Mouse (Mus musculus) mesoderm, embryonic 11.5 days (tissue): ENCODE results near the gene Gpatch2.

ENCODE experiments used
- DNase-seq: peaks from one replicate; pipeline ENCODE4 v3.0.0-alpha.2; 2012; ENCODE audit warnings: low read depth, low spot score

Gpatch2 gene

DNA sequence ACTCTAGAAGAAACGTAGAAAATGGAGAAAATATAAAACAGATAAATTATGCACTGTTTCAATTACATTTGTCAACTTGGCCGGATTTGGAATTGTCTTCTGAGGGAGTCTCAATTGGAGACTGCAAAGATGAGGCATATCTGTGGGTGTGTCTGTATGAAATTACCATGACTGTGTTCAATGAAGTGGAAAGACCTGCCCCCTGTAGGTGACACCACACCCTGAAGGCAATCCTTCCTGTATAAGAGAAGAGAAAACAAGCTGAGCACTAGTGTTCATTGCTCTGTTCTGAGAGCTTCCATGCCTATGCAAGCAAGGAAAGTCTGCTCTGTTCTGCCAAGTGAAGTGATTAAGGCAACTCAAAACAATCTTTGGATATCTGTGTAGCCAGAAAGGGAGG is 153.7 kb downstream of the Gpatch2 start:
- no peak for DNase-seq

DNA sequence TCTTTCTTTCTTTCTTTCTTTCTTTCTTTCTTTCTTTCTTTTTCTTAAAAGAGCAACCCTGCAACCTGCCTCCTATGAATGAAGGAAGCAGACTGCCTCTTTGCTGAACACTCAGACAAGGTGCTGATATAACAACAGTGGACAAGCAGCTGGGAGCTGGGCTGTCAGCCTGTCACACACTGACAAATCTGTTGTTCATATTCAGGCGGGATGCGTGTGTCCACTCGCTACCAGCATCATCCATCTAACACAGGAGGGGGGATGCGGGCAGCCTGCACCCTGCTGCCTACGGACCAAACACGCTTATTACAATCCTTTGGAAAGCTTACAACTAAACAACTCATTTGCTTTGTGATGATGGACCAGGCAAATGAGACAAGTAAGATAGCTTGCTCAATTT is 158.2 kb downstream of the Gpatch2 start:
- no peak for DNase-seq

DNA sequence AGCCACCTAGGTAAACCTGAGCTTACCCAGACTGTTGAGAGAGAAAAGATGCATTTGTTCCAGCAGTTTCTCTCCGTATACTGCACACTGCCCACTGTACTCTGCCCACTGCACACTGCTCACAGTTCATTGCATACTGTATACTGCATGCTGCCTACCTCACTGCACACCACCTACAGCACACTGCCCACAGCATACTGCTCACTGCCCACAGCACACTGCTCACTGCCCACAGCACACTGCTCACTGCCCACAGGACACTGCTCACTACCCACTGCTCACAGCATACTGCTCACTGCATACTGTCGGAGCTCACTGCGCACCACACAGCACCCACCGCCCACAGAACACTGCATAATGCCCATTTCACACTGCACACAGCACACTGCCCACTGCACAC is 159.1 kb downstream of the Gpatch2 start:
- no peak for DNase-seq

DNA sequence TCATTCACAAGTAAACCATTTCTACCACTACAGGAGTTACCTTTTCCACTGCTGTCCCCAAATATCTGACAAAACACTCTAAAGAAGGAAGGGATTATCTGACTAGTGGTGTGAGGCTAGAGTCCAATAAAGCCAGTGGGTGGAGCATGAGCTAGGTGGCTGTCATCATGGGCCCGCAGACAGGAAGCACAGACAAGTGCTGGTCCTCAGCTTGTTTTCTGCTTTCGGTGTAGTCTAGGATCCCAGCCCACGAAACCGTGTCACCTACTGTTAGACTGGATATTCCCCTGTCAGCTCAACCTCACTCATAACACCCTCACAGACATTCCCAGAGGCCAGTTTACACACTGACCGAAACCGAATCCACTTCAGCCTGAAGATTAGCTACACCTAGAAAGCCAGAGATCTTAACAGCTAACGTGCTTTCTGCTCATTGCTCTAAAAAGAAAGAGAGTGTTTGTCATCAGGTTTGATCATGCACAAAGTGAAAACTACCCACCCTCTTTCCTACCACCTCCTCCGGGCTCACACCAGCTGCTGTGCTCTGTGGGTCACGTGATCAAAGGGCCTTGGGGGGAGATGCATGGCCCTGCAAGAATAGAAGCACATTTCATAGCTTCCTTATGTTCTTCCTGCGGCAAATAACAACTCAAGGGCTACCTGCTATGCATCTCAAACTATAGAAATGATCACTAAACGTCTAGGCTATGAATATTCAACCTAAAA is 161.8 kb downstream of the Gpatch2 start:
- DNase-seq = no peak

DNA sequence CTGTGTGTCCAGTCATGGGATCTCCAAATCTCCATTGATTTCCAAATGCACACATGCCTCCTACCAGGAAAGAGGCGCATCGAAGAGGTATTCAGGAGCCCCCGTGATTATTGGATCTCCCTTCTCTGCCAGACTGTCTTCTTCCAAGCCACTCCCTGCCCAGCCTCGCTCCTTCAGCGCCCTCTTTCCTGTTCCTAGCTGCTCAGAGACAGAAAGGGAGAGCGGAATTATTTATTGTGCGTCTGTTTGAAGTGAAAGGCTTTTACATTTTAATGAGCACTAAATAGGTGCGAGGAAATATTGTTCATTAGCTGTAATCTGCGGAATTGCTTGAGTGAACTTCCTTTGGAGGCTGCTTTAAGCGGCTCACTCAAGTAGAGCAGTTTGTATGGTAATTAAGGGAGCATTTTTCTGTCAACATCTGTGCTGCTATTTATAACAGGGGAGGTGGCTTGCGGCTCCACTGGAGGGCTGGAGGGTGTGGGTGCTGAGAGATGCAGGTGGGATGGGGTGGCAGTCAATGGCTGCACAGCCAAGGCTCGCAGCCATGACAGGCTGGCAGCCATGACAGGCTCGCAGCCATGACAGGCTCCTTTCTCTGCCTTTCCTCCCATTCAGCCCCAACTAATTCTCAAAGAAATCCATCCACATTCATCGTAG is 162.7 kb downstream of the Gpatch2 start:
- DNase-seq = peak; percentile 8

DNA sequence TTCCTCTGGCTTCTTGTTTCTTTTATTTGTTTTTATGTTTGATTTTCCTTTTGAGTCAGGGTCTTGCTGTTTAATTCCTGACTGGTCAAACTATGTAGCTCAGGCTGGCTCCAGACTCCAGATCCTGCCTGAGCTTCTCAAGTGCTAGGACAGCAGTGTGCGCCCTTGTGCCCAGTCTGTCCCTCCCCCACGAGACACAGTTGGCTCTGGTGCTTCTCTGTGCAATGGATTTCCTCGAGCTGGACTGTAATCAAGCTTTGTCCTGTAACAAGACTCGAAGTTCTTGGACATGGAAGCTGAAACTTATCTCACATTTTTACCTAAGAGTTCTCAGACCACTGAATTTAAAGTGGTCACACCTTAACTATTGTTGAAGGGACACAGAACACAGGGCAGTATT is 174.2 kb downstream of the Gpatch2 start:
- DNase-seq = no peak

DNA sequence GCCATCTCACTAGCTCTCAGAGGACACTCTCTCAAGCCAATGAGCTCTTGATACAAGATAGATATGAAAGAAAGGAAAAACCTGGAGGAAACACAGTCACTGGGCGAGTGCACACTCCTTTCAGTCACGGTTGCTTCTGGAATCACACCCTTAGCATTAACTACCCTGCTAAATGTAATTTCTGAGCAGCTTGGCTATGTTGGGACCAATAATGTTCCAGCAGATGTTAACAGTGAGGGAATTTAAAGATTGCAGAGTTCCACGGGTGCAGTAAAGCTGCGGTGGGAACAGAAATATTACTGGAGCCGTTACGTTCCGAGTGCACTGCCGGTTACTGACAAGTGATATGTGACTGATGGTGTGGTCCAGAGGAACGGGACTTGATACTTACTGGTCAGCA is 185.5 kb downstream of the Gpatch2 start:
- no peak for DNase-seq
